Mouse (Mus musculus) myocyte (in vitro differentiated cells): Measurements from ENCODE around the gene Prox1.

Source experiments
- MAX ChIP-seq: IDR thresholded peaks from one replicate; pipeline ENCODE4 v1.6.1; 2011; ENCODE audit warnings: low read depth, mild to moderate bottlenecking, control low read depth
- POLR2A ChIP-seq: IDR thresholded peaks from one replicate; pipeline ENCODE4 v1.6.1; 2011; ENCODE audit warnings: low read depth, mild to moderate bottlenecking, control low read depth, moderate library complexity; ENCODE audit not compliant: insufficient read length
- TCF3 ChIP-seq: IDR thresholded peaks from one replicate; pipeline ENCODE4 v1.6.1; 2011; ENCODE audit warnings: low read depth, control low read depth; ENCODE audit not compliant: insufficient read length
- USF1 ChIP-seq: IDR thresholded peaks from one replicate; pipeline ENCODE4 v1.6.1; 2011; ENCODE audit warnings: low read depth, mild to moderate bottlenecking, control low read depth, moderate library complexity

GRCm38 (mm10) chr1:190093326-190093725, 77.2 kb downstream of the Prox1 start:
- TF ChIP-seq USF1 (no peak), MAX (no peak), POLR2A (no peak), TCF3 (no peak)
